Mouse (Mus musculus): Measurements from ENCODE around the gene Dusp14. TPM values are rescaled to one million over a fixed set of nuclear protein-coding genes. Genes with fewer than 3 reads are reported as not detected.

Dusp14 gene
- polyA plus RNA-seq, 1 experiment from 2014 or later: 13.3 TPM

- peaks cover 87% of the 10 kb centered on the region for H3K36me3 ChIP-seq
- no peaks in the 10 kb centered on the region for H3K27me3 ChIP-seq (ENCODE audit: insufficient read depth, poor library complexity, severe bottlenecking)
- WGBS: 53% methylated on average over 9 of the region's 9 CpGs
- no peaks in the 10 kb centered on the region for H3K4me1 ChIP-seq (replicated peaks)
- H3K27ac ChIP-seq: no peak overlapping the region
- peak; percentile 46 for DNase-seq (ENCODE audit: low spot score)
- no peaks in the 10 kb centered on the region for H3K9me3 ChIP-seq
- H3K4me3 ChIP-seq: no peak overlapping the region
Observed at GRCm38 (mm10) chr11:84031971-84032370, 37.1 kb downstream of the Dusp14 start.

- Histone ChIP-seq H3K4me1 (replicated peaks) (no peaks in the 10 kb centered on the region), H3K36me3 (peaks cover 95% of the 10 kb centered on the region), H3K27me3 (ENCODE audit: insufficient read depth, poor library complexity, severe bottlenecking) (no peaks in the 10 kb centered on the region), H3K4me3 (no peak overlapping the region), H3K27ac (no peak overlapping the region), H3K9me3 (no peaks in the 10 kb centered on the region)
- DNase-seq (ENCODE audit: low spot score): no peak
- 88% methylated on average over 9 of the region's 9 CpGs for WGBS
Observed at GRCm38 (mm10) chr11:84028271-84029028, 40.6 kb downstream of the Dusp14 start.

DNA sequence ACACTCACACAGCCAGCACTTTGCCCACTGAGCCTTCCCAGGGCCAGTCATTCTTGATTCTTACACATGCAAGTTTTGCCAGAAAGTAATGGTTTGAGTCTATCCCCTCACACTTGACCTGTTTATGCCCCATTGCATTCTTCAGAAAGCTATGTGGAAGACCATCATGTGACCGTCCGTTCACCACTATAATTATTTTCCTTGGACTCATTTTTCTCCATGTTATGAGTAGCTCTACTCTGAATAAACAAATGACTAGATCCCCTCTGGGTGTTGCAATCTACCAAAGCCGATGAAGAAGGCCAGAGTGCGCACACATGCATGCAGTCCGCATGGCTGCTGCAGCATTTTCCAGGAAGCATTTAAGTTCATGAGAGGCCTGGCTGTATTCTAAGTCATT lies 41.8 kb downstream of the Dusp14 start:
- Histone ChIP-seq H3K9me3 (no peaks in the 10 kb centered on the region), H3K4me3 (no peak overlapping the region), H3K4me1 (replicated peaks) (no peaks in the 10 kb centered on the region), H3K27me3 (ENCODE audit: insufficient read depth, poor library complexity, severe bottlenecking) (no peaks in the 10 kb centered on the region), H3K36me3 (peaks cover 96% of the 10 kb centered on the region), H3K27ac (no peak overlapping the region)
- 94% methylated on average over 5 of the region's 5 CpGs for WGBS
- no peak for DNase-seq (ENCODE audit: low spot score)

DNA sequence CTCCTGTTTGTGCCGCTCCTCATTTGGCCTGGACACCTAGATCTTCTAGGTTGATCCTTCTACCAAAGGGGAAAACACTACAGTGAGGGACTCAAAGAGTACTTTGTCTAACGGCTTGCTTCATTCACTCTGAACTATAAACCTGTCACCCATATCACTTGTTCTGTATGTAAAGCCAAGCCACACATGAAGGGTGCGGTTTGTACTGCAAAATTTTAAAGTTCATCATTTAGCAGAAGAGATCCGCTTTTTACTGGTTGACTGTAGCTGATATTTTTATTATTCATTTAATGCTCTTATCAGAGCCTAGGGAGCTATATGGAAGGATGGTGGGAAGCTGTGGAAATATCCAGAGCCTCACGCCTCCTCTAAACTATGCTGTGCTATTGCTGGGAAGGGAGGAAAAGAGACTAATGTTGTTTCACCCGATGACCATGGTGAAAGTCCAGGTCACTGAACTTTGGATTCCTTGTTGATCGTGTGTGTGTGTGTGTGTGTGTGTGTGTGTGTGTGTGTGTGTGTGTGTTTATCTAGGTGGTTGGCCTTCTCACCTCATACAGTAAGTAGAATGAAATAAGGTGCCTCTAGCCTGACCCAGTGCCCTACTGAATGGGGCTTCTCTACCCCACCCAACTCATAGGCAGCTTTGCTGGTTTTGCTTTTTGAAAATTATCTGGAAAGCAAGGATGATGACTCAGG lies 52.1 kb downstream of the Dusp14 start:
- Histone ChIP-seq H3K9me3 (no peaks in the 10 kb centered on the region), H3K4me3 (no peak overlapping the region), H3K36me3 (peaks cover 52% of the 10 kb centered on the region), H3K27me3 (ENCODE audit: insufficient read depth, poor library complexity, severe bottlenecking) (no peaks in the 10 kb centered on the region), H3K27ac (no peak overlapping the region), H3K4me1 (replicated peaks) (peaks cover 14% of the 10 kb centered on the region)
- no peak for DNase-seq (ENCODE audit: low spot score)
- WGBS: 94% methylated on average over 7 of the region's 7 CpGs

- 93% methylated on average over 6 of the region's 6 CpGs for WGBS
- Histone ChIP-seq H3K36me3 (peaks cover 45% of the 10 kb centered on the region), H3K4me1 (replicated peaks) (peaks cover 21% of the 10 kb centered on the region), H3K27me3 (ENCODE audit: insufficient read depth, poor library complexity, severe bottlenecking) (no peaks in the 10 kb centered on the region), H3K4me3 (no peak overlapping the region), H3K27ac (no peak overlapping the region), H3K9me3 (no peaks in the 10 kb centered on the region)
- DNase-seq (ENCODE audit: low spot score): no peak
Observed at GRCm38 (mm10) chr11:84016147-84016809, 52.8 kb downstream of the Dusp14 start.

GRCm38 (mm10) chr11:84013105-84013504 lies 56.0 kb downstream of the Dusp14 start:
- Histone ChIP-seq H3K27me3 (ENCODE audit: insufficient read depth, poor library complexity, severe bottlenecking) (no peaks in the 10 kb centered on the region), H3K36me3 (peaks cover 38% of the 10 kb centered on the region), H3K4me1 (replicated peaks) (peaks cover 34% of the 10 kb centered on the region), H3K27ac (peak overlapping the region; percentile 17; the same call in 1 of the 2 replicates), H3K4me3 (no peak overlapping the region), H3K9me3 (no peaks in the 10 kb centered on the region)
- 8% methylated on average over 7 of the region's 7 CpGs for WGBS
- DNase-seq (ENCODE audit: low spot score): peak; percentile 23

DNA sequence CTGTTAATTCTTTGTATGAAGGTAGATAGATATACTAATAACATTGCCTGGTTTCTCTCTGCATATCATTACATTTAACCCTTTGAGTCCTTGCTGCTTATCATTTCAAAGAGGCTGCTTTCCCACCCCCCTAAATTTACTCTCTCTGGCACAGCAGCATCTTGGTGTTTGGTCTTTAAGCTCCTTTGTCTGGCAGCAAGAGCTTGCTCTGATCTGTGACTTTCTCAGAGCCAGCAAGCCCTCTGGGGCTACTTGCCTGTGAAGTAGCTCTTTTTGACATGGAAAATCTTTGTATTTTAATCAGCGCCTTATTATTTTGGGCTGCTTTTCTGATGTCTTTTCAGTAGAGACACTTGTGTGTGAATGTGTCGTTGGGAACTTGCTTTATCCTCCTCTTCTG lies 57.5 kb downstream of the Dusp14 start:
- no peaks in the 10 kb centered on the region for H3K9me3 ChIP-seq
- peak overlapping the region; percentile 45 for H3K27ac ChIP-seq
- peaks cover 34% of the 10 kb centered on the region for H3K4me1 ChIP-seq (replicated peaks)
- 21% methylated on average over 2 of the region's 2 CpGs for WGBS
- H3K4me3 ChIP-seq: peak overlapping the region; percentile 7; the same call in 1 of the 2 replicates
- H3K36me3 ChIP-seq: peaks cover 38% of the 10 kb centered on the region
- H3K27me3 ChIP-seq (ENCODE audit: insufficient read depth, poor library complexity, severe bottlenecking): no peaks in the 10 kb centered on the region
- no peak for DNase-seq (ENCODE audit: low spot score)

GRCm38 (mm10) chr11:84011050-84011449 lies 58.0 kb downstream of the Dusp14 start:
- Histone ChIP-seq H3K9me3 (no peaks in the 10 kb centered on the region), H3K27me3 (ENCODE audit: insufficient read depth, poor library complexity, severe bottlenecking) (no peaks in the 10 kb centered on the region), H3K4me3 (peak overlapping the region; percentile 7; the same call in 1 of the 2 replicates), H3K27ac (peak overlapping the region; percentile 56; the same call in 1 of the 2 replicates), H3K36me3 (peaks cover 38% of the 10 kb centered on the region), H3K4me1 (replicated peaks) (peaks cover 34% of the 10 kb centered on the region)
- WGBS: 13% methylated on average over 12 of the region's 12 CpGs
- DNase-seq (ENCODE audit: low spot score): peak; percentile 9

DNA sequence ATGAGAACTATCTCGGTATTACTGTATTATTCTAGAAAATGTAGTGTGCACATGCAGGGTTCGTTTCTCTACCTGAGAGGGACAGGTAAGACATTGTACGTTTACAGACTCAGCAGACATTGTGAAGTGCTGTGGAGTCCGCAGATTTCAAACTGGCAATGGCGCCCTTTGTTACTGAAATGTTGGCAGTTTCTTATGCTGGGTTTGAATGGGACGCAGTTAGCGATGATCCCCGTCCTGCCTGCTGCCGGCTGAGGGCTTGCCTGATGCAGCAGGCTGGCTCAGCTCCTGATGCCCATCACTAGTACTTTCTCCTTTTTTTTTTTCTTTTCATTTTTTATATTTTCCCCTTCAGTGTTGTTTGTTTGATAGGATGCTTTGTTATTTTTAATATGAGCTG lies 58.6 kb downstream of the Dusp14 start:
- peaks cover 34% of the 10 kb centered on the region for H3K4me1 ChIP-seq (replicated peaks)
- no peaks in the 10 kb centered on the region for H3K9me3 ChIP-seq
- no peaks in the 10 kb centered on the region for H3K27me3 ChIP-seq (ENCODE audit: insufficient read depth, poor library complexity, severe bottlenecking)
- H3K27ac ChIP-seq: no peak overlapping the region
- peaks cover 44% of the 10 kb centered on the region for H3K36me3 ChIP-seq
- WGBS: 74% methylated on average over 9 of the region's 9 CpGs
- no peak for DNase-seq (ENCODE audit: low spot score)
- H3K4me3 ChIP-seq: no peak overlapping the region

GRCm38 (mm10) chr11:84009001-84009400 lies 60.1 kb downstream of the Dusp14 start:
- Histone ChIP-seq H3K9me3 (no peaks in the 10 kb centered on the region), H3K27ac (no peak overlapping the region), H3K27me3 (ENCODE audit: insufficient read depth, poor library complexity, severe bottlenecking) (no peaks in the 10 kb centered on the region), H3K36me3 (peaks cover 59% of the 10 kb centered on the region), H3K4me3 (no peak overlapping the region), H3K4me1 (replicated peaks) (peaks cover 34% of the 10 kb centered on the region)
- DNase-seq (ENCODE audit: low spot score): no peak
- 85% methylated on average over 9 of the region's 9 CpGs for WGBS

GRCm38 (mm10) chr11:84003986-84004385 lies 65.1 kb downstream of the Dusp14 start:
- Histone ChIP-seq H3K36me3 (peaks cover 92% of the 10 kb centered on the region), H3K4me1 (replicated peaks) (no peaks in the 10 kb centered on the region), H3K27ac (no peak overlapping the region), H3K27me3 (ENCODE audit: insufficient read depth, poor library complexity, severe bottlenecking) (no peaks in the 10 kb centered on the region), H3K9me3 (no peaks in the 10 kb centered on the region), H3K4me3 (no peak overlapping the region)
- DNase-seq (ENCODE audit: low spot score): no peak
- WGBS: 93% methylated on average over 6 of the region's 6 CpGs

- no peaks in the 10 kb centered on the region for H3K27me3 ChIP-seq (ENCODE audit: insufficient read depth, poor library complexity, severe bottlenecking)
- no peaks in the 10 kb centered on the region for H3K4me1 ChIP-seq (replicated peaks)
- WGBS: 90% methylated on average over 3 of the region's 3 CpGs
- no peak overlapping the region for H3K4me3 ChIP-seq
- H3K27ac ChIP-seq: no peak overlapping the region
- DNase-seq (ENCODE audit: low spot score): no peak
- H3K36me3 ChIP-seq: peaks cover 98% of the 10 kb centered on the region
- H3K9me3 ChIP-seq: no peaks in the 10 kb centered on the region
Observed at GRCm38 (mm10) chr11:84001257-84001656, 67.8 kb downstream of the Dusp14 start.

DNA sequence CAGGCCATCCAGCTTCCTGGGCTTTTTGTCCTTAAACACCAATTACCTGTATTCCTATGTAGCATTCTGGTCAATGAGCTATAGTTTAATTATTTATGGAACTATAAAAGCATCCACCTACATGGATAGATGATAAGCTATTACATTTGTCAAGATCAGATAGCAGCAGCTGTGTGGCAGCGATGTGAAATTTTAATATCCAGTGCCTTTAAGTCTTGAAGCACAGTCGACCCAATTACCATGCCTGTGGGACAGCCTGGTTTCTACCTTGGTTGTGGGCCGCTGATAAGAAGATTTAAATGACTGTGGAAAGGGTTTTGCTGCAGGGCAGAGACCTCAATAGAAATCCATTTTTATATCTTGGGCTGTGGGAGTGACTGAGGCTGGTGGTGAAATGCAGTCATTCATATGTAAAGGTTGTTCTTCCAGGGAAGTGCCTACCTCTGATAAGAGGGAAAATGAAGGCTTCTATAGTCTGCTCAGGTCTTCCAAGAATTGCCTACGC lies 69.6 kb downstream of the Dusp14 start:
- H3K27me3 ChIP-seq (ENCODE audit: insufficient read depth, poor library complexity, severe bottlenecking): no peaks in the 10 kb centered on the region
- no peaks in the 10 kb centered on the region for H3K4me1 ChIP-seq (replicated peaks)
- no peak overlapping the region for H3K27ac ChIP-seq
- 91% methylated on average over 4 of the region's 4 CpGs for WGBS
- H3K36me3 ChIP-seq: peaks cover 100% of the 10 kb centered on the region
- no peak overlapping the region for H3K4me3 ChIP-seq
- no peak for DNase-seq (ENCODE audit: low spot score)
- no peaks in the 10 kb centered on the region for H3K9me3 ChIP-seq
